Mouse (Mus musculus) CH12.LX (cell line): Measurements from ENCODE around the gene Cacna1c. TPM values are rescaled to one million over a fixed set of nuclear protein-coding genes. Genes with fewer than 3 reads are reported as not detected.
"Not testable (repeated sequence)": the region's sequence is repeated elsewhere in the genome, so short reads cannot be mapped to it uniquely, and the experiment has no call there.

Experiments used
- DNase-seq: peaks from one replicate; pipeline ENCODE4 v3.0.0-alpha.2; 2013; ENCODE audit errors: extremely low read depth
- H3K27ac ChIP-seq: 2 replicates; pipeline ENCODE4 v1.5.1; 2012; ENCODE audit warnings: low read depth, mild to moderate bottlenecking, control low read depth, moderate library complexity; ENCODE audit not compliant: insufficient read depth
- H3K27me3 ChIP-seq: replicated peaks from 2 replicates; pipeline ENCODE3; 2012; ENCODE audit warnings: inconsistent platforms
- H3K36me3 ChIP-seq, 2 experiments: replicated peaks in 1 of 2; 2 replicates each; pipeline versions ENCODE3 to v1.6.1; 2012; ENCODE audit warnings: inconsistent platforms in 1 of 2, low read length in 1 of 2, mild to moderate bottlenecking in 1 of 2, mixed read lengths in 1 of 2, moderate library complexity in 1 of 2; ENCODE audit not compliant: control insufficient read depth in 1 of 2, insufficient read depth in 1 of 2
- H3K4me1 ChIP-seq, 2 experiments: 2 replicates each; pipeline ENCODE4 v1.6.1; 2012; ENCODE audit warnings: inconsistent platforms in 1 of 2, moderate library complexity in 1 of 2; ENCODE audit not compliant: insufficient read depth in 2 of 2, control insufficient read depth in 1 of 2
- H3K4me2 ChIP-seq: 2 replicates; pipeline ENCODE4 v1.6.1; 2012; ENCODE audit warnings: low read depth, mild to moderate bottlenecking, control low read depth; ENCODE audit not compliant: poor library complexity, insufficient read depth, severe bottlenecking
- H3K4me3 ChIP-seq, 3 experiments: fragments of 150-350 bp in 1 of 3; sonication (generic) in 1 of 3; replicated peaks in 1 of 3; 2 replicates each; pipeline versions ENCODE3 to v1.5.1; 2011 to 2012; ENCODE audit warnings: low read depth in 2 of 3, low read length in 2 of 3, mild to moderate bottlenecking in 2 of 3, moderate library complexity in 2 of 3, control low read depth in 1 of 3, improper control_type of control experiment in 1 of 3, inconsistent platforms in 1 of 3, mixed read lengths in 1 of 3; ENCODE audit not compliant: poor library complexity in 1 of 3
- H3K79me2 ChIP-seq: replicated peaks from 2 replicates; pipeline ENCODE4 v1.6.1; 2012; ENCODE audit warnings: mild to moderate bottlenecking, moderate library complexity; ENCODE audit not compliant: control insufficient read depth, poor library complexity, insufficient read depth, severe bottlenecking; ENCODE audit errors: extremely low read depth
- H3K9ac ChIP-seq: 2 replicates; pipeline ENCODE4 v1.6.1; 2012; ENCODE audit warnings: low read depth, mild to moderate bottlenecking, control low read depth, moderate library complexity; ENCODE audit not compliant: insufficient read depth
- H3K9me3 ChIP-seq: replicated peaks from 2 replicates; pipeline ENCODE3; 2012; ENCODE audit warnings: low read length, inconsistent platforms, mixed read lengths
- CHD1 ChIP-seq: IDR thresholded peaks from 2 replicates; pipeline ENCODE4 v1.6.1; 2012; ENCODE audit warnings: low read depth, low read length, improper control_type of control experiment, inconsistent platforms
- CHD2 ChIP-seq: IDR thresholded peaks from 2 replicates; pipeline ENCODE4 v1.6.1; 2011; ENCODE audit warnings: low read length, improper control_type of control experiment
- JUN ChIP-seq: IDR thresholded peaks from 2 replicates; pipeline ENCODE4 v1.6.1; 2011; ENCODE audit warnings: low read depth, mild to moderate bottlenecking, low read length, improper control_type of control experiment, moderate library complexity; ENCODE audit not compliant: insufficient read depth
- KAT2A ChIP-seq: IDR thresholded peaks from 2 replicates; pipeline ENCODE4 v1.6.1; 2012; ENCODE audit warnings: low read length, improper control_type of control experiment, inconsistent platforms; ENCODE audit not compliant: insufficient replicate concordance
- MEF2A ChIP-seq: IDR thresholded peaks from 2 replicates; pipeline ENCODE4 v1.6.1; 2014; ENCODE audit warnings: low read depth, mild to moderate bottlenecking, inconsistent platforms, low read length, improper control_type of control experiment, borderline replicate concordance
- MYC ChIP-seq: IDR thresholded peaks from 2 replicates; pipeline ENCODE4 v1.6.1; 2011; ENCODE audit warnings: low read depth, mild to moderate bottlenecking, improper control_type of control experiment, low read length
- NRF1 ChIP-seq: IDR thresholded peaks from 2 replicates; pipeline ENCODE4 v1.6.1; 2014; ENCODE audit warnings: low read depth, mild to moderate bottlenecking, inconsistent platforms, low read length, improper control_type of control experiment, moderate library complexity
- PAX5 ChIP-seq: IDR thresholded peaks from 2 replicates; pipeline ENCODE4 v1.6.1; 2012; ENCODE audit warnings: low read length, inconsistent platforms, mixed read lengths
- POLR2A ChIP-seq: IDR thresholded peaks from 2 replicates; pipeline ENCODE4 v1.6.1; 2011; ENCODE audit warnings: low read depth, mild to moderate bottlenecking, improper control_type of control experiment, low read length
- SIN3A ChIP-seq: IDR thresholded peaks from 2 replicates; pipeline ENCODE4 v1.6.1; 2012; ENCODE audit warnings: low read length, improper control_type of control experiment, inconsistent platforms
- SMC3 ChIP-seq: IDR thresholded peaks from 2 replicates; pipeline ENCODE4 v1.6.1; 2011; ENCODE audit warnings: low read depth, low read length, improper control_type of control experiment
- USF2 ChIP-seq: conservative IDR thresholded peaks from 2 replicates; pipeline ENCODE4 v1.6.1; 2011; ENCODE audit warnings: low read depth, low read length, improper control_type of control experiment
- ZC3H11A ChIP-seq: IDR thresholded peaks from 2 replicates; pipeline ENCODE4 v1.6.1; 2012; ENCODE audit warnings: low read depth, mild to moderate bottlenecking, inconsistent platforms, low read length, improper control_type of control experiment
- ZKSCAN1 ChIP-seq: IDR thresholded peaks from 2 replicates; pipeline ENCODE4 v1.6.1; 2012; ENCODE audit warnings: low read depth, inconsistent platforms, low read length, improper control_type of control experiment, borderline replicate concordance
- ZMIZ1 ChIP-seq: IDR thresholded peaks from 2 replicates; pipeline ENCODE4 v1.6.1; 2012; ENCODE audit warnings: low read depth, mild to moderate bottlenecking, inconsistent platforms, low read length, improper control_type of control experiment
- ZNF384 ChIP-seq: IDR thresholded peaks from 2 replicates; pipeline ENCODE4 v1.6.1; 2012; ENCODE audit warnings: low read depth, low read length, improper control_type of control experiment, inconsistent platforms
- dilution Hi-C: fragments of 300-500 bp; cut with MboI; formaldehyde crosslinking; loops from 2 replicates; pipeline ENCODE4 v1.14.3; 2020; ENCODE audit warnings: low sequenced_read_pairs; ENCODE audit not compliant: extremely low pct_unique_long_range_greater_than_20kb, extremely low pct_ligation_motif_present
- in situ Hi-C: fragments of 300-500 bp; cut with MboI; formaldehyde crosslinking; loops from 3 replicates; pipeline ENCODE4 v1.14.3; 2019; ENCODE audit warnings: low sequenced_read_pairs, low pct_ligation_motif_present, low pct_unique_long_range_greater_than_20kb, mixed read lengths
- polyA plus RNA-seq: library from polyadenylated mRNA; unstranded; fragments of >175 nt; gene quantifications from 2 replicates; pipeline ENCODE4 v1.2.1, GENCODE M21; 2012; ENCODE audit warnings: low read depth; ENCODE audit not compliant: insufficient read length
- total RNA-seq, 2 experiments: library from RNA; depleted of rRNA; stranded (reverse); fragments of 300-350 nt in 1 of 2; fragments of >200 nt in 1 of 2; gene quantifications; 2 replicates each; pipeline ENCODE4 v1.2.3; 2012 to 2014

Cacna1c gene
- total and polyA plus RNA-seq, 3 experiments: 0.04 TPM; not detected in 2

DNA sequence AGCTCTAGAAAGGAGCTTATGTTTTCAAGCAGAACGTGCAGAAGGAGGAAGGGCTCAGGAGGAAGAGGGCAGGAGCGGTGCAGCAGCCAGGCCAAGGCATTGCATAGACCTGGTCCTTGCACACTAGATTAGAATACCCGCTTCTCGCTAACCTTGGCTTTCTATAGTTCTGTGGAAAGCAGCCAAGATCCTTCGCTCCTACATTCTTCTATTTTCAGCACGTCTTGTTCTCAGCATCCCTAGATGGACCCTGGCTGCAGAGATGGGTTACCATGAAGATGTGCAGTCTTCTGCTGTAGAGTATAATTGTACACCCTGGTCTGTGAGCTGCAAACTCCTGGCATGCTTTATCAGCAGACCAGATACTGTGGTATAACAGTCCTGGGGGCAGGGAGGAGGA lies 18.0 kb upstream of the Cacna1c start:
- Histone ChIP-seq H3K4me2 (no peak overlapping the region), H3K27ac (no peak overlapping the region), H3K9me3 (no peaks in the 10 kb centered on the region), H3K36me3 (peaks cover 10 to 20% of the 10 kb centered on the region in 2 experiments), H3K27me3 (no peaks in the 10 kb centered on the region), H3K79me2 (no peaks in the 10 kb centered on the region), H3K4me1 (no peaks in the 10 kb centered on the region), H3K4me3 (no peak overlapping the region), H3K9ac (no peak overlapping the region)
- no peak for TF ChIP-seq CHD2
- TF ChIP-seq ZKSCAN1: no peak
- no peak for TF ChIP-seq POLR2A
- in situ Hi-C loops (no loop called here), dilution Hi-C loops (no loop called here)
- no peak for DNase-seq

DNA sequence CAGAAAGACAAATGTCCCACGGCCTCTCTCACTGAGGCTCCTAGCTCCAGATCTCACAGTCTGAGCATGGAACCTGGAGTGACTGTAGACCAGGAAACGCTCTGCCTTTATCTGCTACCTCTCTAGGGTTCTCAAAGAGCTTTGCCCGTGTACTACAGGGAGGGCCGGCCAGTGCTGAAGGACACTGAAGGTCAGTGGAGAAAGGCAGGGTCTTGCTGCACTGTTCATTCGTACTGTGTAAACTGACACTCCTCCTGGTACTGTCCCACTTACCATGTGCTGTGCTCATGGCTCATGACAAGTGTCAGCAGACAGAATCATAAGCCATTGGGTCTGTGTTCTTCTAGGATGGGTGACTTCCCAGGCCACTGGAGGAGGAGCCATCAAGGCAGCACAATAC lies 17.2 kb upstream of the Cacna1c start:
- dilution Hi-C loops: no loop called here
- Histone ChIP-seq H3K36me3 (peaks cover 10 to 20% of the 10 kb centered on the region in 2 experiments), H3K4me1 (no peaks in the 10 kb centered on the region), H3K9ac (no peak overlapping the region), H3K27ac (no peak overlapping the region), H3K4me3 (no peak overlapping the region), H3K79me2 (no peaks in the 10 kb centered on the region), H3K9me3 (no peaks in the 10 kb centered on the region), H3K27me3 (no peaks in the 10 kb centered on the region), H3K4me2 (no peak overlapping the region)
- no peak for DNase-seq
- TF ChIP-seq NRF1 (no peak), PAX5 (no peak), SIN3A (no peak), KAT2A (no peak), SMC3 (no peak), ZNF384 (no peak), MEF2A (no peak), USF2 (no peak), JUN (no peak), CHD1 (no peak), ZC3H11A (no peak), MYC (no peak), ZKSCAN1 (no peak), ZMIZ1 (no peak)
- in situ Hi-C loops: no loop called here

DNA sequence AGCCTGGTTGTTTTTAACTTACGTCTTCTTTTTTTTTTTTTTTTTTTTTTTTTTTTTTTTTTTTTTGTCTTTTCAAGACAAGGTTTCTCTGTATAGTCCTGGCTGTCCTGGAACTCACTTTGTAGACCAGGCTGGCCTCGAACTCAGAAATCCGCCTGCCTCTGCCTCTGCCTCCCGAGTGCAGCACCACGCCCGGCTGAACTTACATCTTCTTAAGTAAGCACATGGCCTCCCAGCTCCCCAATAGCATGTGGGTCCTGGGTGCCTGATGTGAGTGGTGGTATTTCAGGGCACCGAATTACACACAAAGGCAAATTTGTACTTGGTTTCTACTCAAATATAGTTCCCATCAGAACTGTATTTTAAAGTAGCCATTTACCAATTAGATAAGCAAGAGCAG lies 9.8 kb upstream of the Cacna1c start:
- H3K4me1 ChIP-seq, H3K79me2 ChIP-seq, H3K4me3 ChIP-seq, H3K36me3 ChIP-seq, H3K9ac ChIP-seq, dilution Hi-C loops, DNase-seq, H3K9me3 ChIP-seq, H3K4me2 ChIP-seq, H3K27me3 ChIP-seq, in situ Hi-C loops, H3K27ac ChIP-seq: not testable (repeated sequence)
